9 mouse cellular contexts compared by ENCODE assay signal in genomic region chr2:138277842-138278691, GRCm38 (mm10). TPM values are rescaled to one million over a fixed set of nuclear protein-coding genes. Genes with fewer than 3 reads are reported as not detected.
DNase-seq lines count a peak whose midpoint lies in the region; ATAC-seq and TF ChIP-seq lines count a peak whose summit lies in the region.
"Had no signal": no experiment of that assay in that cellular context is flagged by ENCODE, and none has a peak within 500 bp of the region (broad histone marks: within the 10 kb centered on the region; RNA-seq: fewer than 3 reads in every experiment).

No protein-coding gene starts in this region.

- TF ChIP-seq CTCF in kidney, postnatal 0 days (IDR thresholded peaks at IDR 0.05; ENCODE audit: low read depth) = peak; percentile 26; the same call in 1 of the 2 replicates

- H3K4me1 ChIP-seq in heart, embryonic 14.5 days (ENCODE audit: control insufficient read depth in 2 of 2, insufficient read depth in 2 of 2, low read length in 2 of 2) = peaks cover 9 to 36% of the 10 kb centered on the region in 2 experiments
- H3K4me1 ChIP-seq in kidney, postnatal 0 days (replicated peaks; ENCODE audit: insufficient read depth, low read length) = peaks cover 19% of the 10 kb centered on the region
- H3K4me1 ChIP-seq in midbrain, embryonic 16.5 days (ENCODE audit: control insufficient read depth, insufficient read depth, low read length) = peaks cover 34% of the 10 kb centered on the region

- peak overlapping the region; percentile 87 to 89 for H3K27ac ChIP-seq in heart, embryonic 14.5 days (replicated peaks in 1 of 2; ENCODE audit: control insufficient read depth in 1 of 2, insufficient read depth in 1 of 2, low read depth in 2 of 2, low read length in 2 of 2)
- H3K27ac ChIP-seq in kidney, postnatal 0 days = peak overlapping the region; percentile 64
- H3K27ac ChIP-seq in midbrain, embryonic 16.5 days (ENCODE audit: low read length) = peak overlapping the region; percentile 78

- ATAC-seq in heart, embryonic 14.5 days (ENCODE audit: insufficient number of reproducible peaks, insufficient read depth, low FRiP score, low read depth) = peak; percentile 87
- peak; percentile 87 for ATAC-seq in kidney, postnatal 0 days (replicated peaks; ENCODE audit: low FRiP score, low read depth)
- peak; percentile 97 for ATAC-seq in midbrain, embryonic 16.5 days

- H3K9ac ChIP-seq in heart, embryonic 14.5 days (ENCODE audit: low read length) = peak overlapping the region; percentile 70
- H3K9ac ChIP-seq in kidney, postnatal 0 days (ENCODE audit: low read depth, low read length) = peak overlapping the region; percentile 40; the same call in 1 of the 2 replicates
- peak overlapping the region; percentile 61 for H3K9ac ChIP-seq in midbrain, embryonic 16.5 days (ENCODE audit: low read depth, low read length)

- H3K4me3 ChIP-seq in heart, embryonic 14.5 days (ENCODE audit: control insufficient read depth in 1 of 2, insufficient read depth in 1 of 2, low read depth in 1 of 2, low read length in 2 of 2) = peak overlapping the region; percentile 49 to 57
- H3K4me3 ChIP-seq in kidney, postnatal 0 days (replicated peaks; ENCODE audit: low read depth, low read length) = peak overlapping the region; percentile 34
- H3K4me3 ChIP-seq in midbrain, embryonic 16.5 days (ENCODE audit: low read depth, low read length) = peak overlapping the region; percentile 45

- DNase-seq in urinary bladder, adult 18-20 months (ENCODE audit: low spot score in 2 of 2) = peak; percentile 60 to 66
- DNase-seq in urinary bladder, postnatal 4 days (ENCODE audit: low spot score in 2 of 2) = no peak
- DNase-seq in fibroblast of lung, adult 2 months (ENCODE audit: low read depth) = peak; percentile 70
- DNase-seq in kidney, postnatal 0 days (ENCODE audit: low spot score) = peak; percentile 89
- DNase-seq in liver = peak; percentile 44
- no peak for DNase-seq in spleen, adult 12 weeks (ENCODE audit: low spot score)

- peaks cover 16% of the 10 kb centered on the region for H3K36me3 ChIP-seq in heart, embryonic 14.5 days (ENCODE audit: control insufficient read depth, insufficient read depth, low read length)
- H3K36me3 ChIP-seq in kidney, postnatal 0 days (ENCODE audit: insufficient read depth, low read length) = no peaks in the 10 kb centered on the region
- no peaks in the 10 kb centered on the region; the same call in 1 of the 2 replicates for H3K36me3 ChIP-seq in midbrain, embryonic 16.5 days (ENCODE audit: control insufficient read depth, insufficient read depth, low read length)

- no peaks in the 10 kb centered on the region for H3K9me3 ChIP-seq in heart, embryonic 14.5 days (ENCODE audit: control insufficient read depth, low read length)
- no peaks in the 10 kb centered on the region for H3K9me3 ChIP-seq in kidney, postnatal 0 days (replicated peaks; ENCODE audit: low read length)
- no peaks in the 10 kb centered on the region for H3K9me3 ChIP-seq in midbrain, embryonic 16.5 days (replicated peaks; ENCODE audit: control insufficient read depth, low read length, poor library complexity, severe bottlenecking)

- H3K4me2 ChIP-seq in heart, embryonic 14.5 days (ENCODE audit: low read length) = peak overlapping the region; percentile 70
- peak overlapping the region; percentile 60 for H3K4me2 ChIP-seq in kidney, postnatal 0 days (ENCODE audit: low read length)
- peak overlapping the region; percentile 53 for H3K4me2 ChIP-seq in midbrain, embryonic 16.5 days (ENCODE audit: low read length)

- H3K27me3 ChIP-seq in heart, embryonic 14.5 days (ENCODE audit: control insufficient read depth, insufficient read depth, low read length) = no peaks in the 10 kb centered on the region
- H3K27me3 ChIP-seq in kidney, postnatal 0 days (ENCODE audit: insufficient read depth, low read length) = no peaks in the 10 kb centered on the region
- no peaks in the 10 kb centered on the region for H3K27me3 ChIP-seq in midbrain, embryonic 16.5 days (ENCODE audit: control insufficient read depth, insufficient read depth, low read depth, low read length)
- H3K27me3 ChIP-seq: CH12.LX had no signal

- 11% methylated on average over 17 of the region's 17 CpGs for WGBS in heart, embryonic 14.5 days
- WGBS in kidney, postnatal 0 days = 10% methylated on average over 17 of the region's 17 CpGs
- 7% methylated on average over 17 of the region's 17 CpGs for WGBS in midbrain, embryonic 16.5 days

RNA-seq across cellular contexts. Expression of gene Btbd3, which starts 21.7 kb away (rescaled TPM):
- polyA plus RNA-seq in heart, embryonic 14.5 days (2014; fragmentation: Nextera tagmentation; extraction: Ambion mirVana) = 13.3 and 14.2 TPM in 2 replicates
- polyA plus RNA-seq in kidney, postnatal 0 days (2015; fragmentation: Nextera tagmentation; extraction: Ambion mirVana) = 13.0 and 14.0 TPM in 2 replicates
- polyA plus RNA-seq in midbrain, embryonic 16.5 days (2015; fragmentation: Nextera tagmentation; extraction: Ambion mirVana) = 39.1 and 45.0 TPM in 2 replicates

Comparison
In these comparisons a context has a peak if more than half of its experiments do, and no peak if none do; other contexts are left out.
1. DNase-seq: peak in urinary bladder, adult 18-20 months (2 of 2), fibroblast of lung, adult 2 months (single experiment), kidney, postnatal 0 days (single experiment) and liver (single experiment); none in urinary bladder, postnatal 4 days (0 of 2) and spleen, adult 12 weeks (single experiment).
2. Peak in every context shown above with its lines, with median percentiles within 50 percentile points of each other: ATAC-seq, H3K27ac ChIP-seq, H3K4me2 ChIP-seq, H3K4me3 ChIP-seq and H3K9ac ChIP-seq.